Mouse (Mus musculus): ENCODE measurements around the gene Ces2c. TPM values are rescaled to one million over a fixed set of nuclear protein-coding genes. Genes with fewer than 3 reads are reported as not detected.

The Ces2c gene
- total and polyA plus RNA-seq, 3 experiments = 6.2 to 67.4 (median 15.6) TPM

DNA sequence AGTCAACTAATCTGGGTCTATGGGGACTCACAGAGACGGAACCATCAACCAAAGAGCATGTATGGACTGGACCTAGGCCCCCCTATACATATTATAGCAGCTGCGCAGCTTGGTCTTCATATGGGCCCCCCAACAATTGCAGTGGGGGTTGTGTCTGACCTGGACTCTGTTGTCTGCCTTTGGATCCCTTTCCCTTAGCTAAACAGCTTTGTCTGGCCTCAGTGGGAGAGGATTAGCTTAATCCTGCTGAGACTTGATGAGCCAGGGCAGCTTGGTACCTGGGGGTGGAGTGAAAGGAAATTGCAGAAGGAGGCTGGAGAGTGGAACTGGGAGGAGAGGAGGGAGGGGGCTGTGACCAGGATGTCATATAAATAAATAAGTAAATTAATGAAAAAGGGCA is 40.7 kb upstream of the Ces2c start:
- H3K4me2 ChIP-seq (ENCODE audit: insufficient read depth, low read depth, poor library complexity, severe bottlenecking) = no peak overlapping the region
- no peak overlapping the region for H3K4me3 ChIP-seq (replicated peaks in 1 of 3; ENCODE audit: low read depth in 2 of 3, low read length in 2 of 3, poor library complexity in 1 of 3)
- H3K27me3 ChIP-seq (replicated peaks) = no peaks in the 10 kb centered on the region
- H3K27ac ChIP-seq (ENCODE audit: insufficient read depth, low read depth) = no peak overlapping the region
- H3K9me3 ChIP-seq (replicated peaks; ENCODE audit: low read length) = no peaks in the 10 kb centered on the region
- no peak overlapping the region for H3K9ac ChIP-seq (ENCODE audit: insufficient read depth, low read depth)
- no peaks in the 10 kb centered on the region for H3K79me2 ChIP-seq (replicated peaks; ENCODE audit: control insufficient read depth, extremely low read depth, insufficient read depth, poor library complexity, severe bottlenecking)
- in situ Hi-C loops (cut with MboI; ENCODE audit: low pct_ligation_motif_present, low pct_unique_long_range_greater_than_20kb, low sequenced_read_pairs) (no loop called here), dilution Hi-C loops (cut with MboI; ENCODE audit: extremely low pct_ligation_motif_present, extremely low pct_unique_long_range_greater_than_20kb, low sequenced_read_pairs) (no loop called here)
- TF ChIP-seq EP300 (IDR thresholded peaks at IDR 0.05; ENCODE audit: low read length) (no peak), HCFC1 (IDR thresholded peaks at IDR 0.05; ENCODE audit: low read depth, low read length) (no peak), SIN3A (IDR thresholded peaks at IDR 0.05; ENCODE audit: low read length) (no peak), KAT2A (IDR thresholded peaks at IDR 0.05; ENCODE audit: insufficient replicate concordance, low read length) (no peak), POLR2AphosphoS2 (IDR thresholded peaks at IDR 0.05; ENCODE audit: low read depth, low read length) (no peak), RAD21 (IDR thresholded peaks at IDR 0.05; ENCODE audit: low read depth, low read length) (no peak)
- no peak for DNase-seq (ENCODE audit: extremely low read depth)
- peaks cover 0 to 11% of the 10 kb centered on the region in 2 experiments; a peak in 2 of 4 replicates for H3K4me1 ChIP-seq (ENCODE audit: control insufficient read depth in 1 of 2, insufficient read depth in 2 of 2)
- no peaks in the 10 kb centered on the region for H3K36me3 ChIP-seq (replicated peaks in 1 of 2; ENCODE audit: control insufficient read depth in 1 of 2, insufficient read depth in 1 of 2, low read length in 1 of 2)

DNA sequence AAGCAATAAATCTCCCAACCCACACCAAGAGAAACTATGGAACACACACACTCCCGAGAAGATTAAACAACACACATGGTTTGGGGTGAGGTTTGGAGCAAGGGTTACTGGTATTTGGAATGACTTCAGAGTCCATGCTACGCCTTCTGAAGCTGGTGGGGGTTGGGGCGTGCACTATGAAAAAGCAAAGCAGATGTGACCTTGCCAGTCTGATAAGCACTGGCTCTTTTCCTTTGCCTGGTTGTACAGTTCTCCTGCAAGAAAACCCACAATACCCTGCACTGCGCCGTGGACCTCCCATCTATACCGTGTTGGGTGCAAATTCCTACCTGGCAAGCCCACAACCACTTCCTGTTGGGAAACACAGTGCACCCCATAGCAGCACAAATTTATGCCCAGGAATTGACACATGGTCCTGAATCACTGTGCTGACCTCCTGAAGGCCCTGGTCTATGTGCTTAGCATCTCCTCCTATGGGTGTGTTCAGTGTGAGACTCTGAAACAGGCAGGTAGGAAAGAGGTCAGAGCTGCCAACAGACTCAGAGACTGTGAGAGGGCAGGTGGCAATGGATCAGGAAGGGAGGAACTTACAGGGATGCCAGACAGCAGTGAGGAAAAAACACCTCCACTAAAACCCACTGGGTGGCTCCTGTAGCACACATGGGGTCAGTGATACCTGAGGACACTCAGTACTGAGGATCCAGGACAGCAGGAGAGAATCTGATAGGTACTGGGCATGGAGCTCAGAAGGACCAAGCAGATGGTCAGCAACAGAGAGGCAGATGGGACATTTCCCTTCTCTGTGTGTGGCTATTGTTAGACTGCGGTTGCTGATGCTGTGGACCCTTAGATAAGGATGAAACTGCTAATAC is 38.1 kb upstream of the Ces2c start:
- Histone ChIP-seq H3K4me1 (ENCODE audit: control insufficient read depth in 1 of 2, insufficient read depth in 2 of 2) (peaks cover 0 to 11% of the 10 kb centered on the region in 2 experiments; a peak in 2 of 4 replicates), H3K27me3 (replicated peaks) (no peaks in the 10 kb centered on the region), H3K9me3 (replicated peaks; ENCODE audit: low read length) (no peaks in the 10 kb centered on the region), H3K36me3 (replicated peaks in 1 of 2; ENCODE audit: control insufficient read depth in 1 of 2, insufficient read depth in 1 of 2, low read length in 1 of 2) (no peaks in the 10 kb centered on the region), H3K4me3 (replicated peaks in 1 of 3; ENCODE audit: low read depth in 2 of 3, low read length in 2 of 3, poor library complexity in 1 of 3) (no peak overlapping the region), H3K27ac (ENCODE audit: insufficient read depth, low read depth) (no peak overlapping the region), H3K9ac (ENCODE audit: insufficient read depth, low read depth) (no peak overlapping the region), H3K4me2 (ENCODE audit: insufficient read depth, low read depth, poor library complexity, severe bottlenecking) (no peak overlapping the region), H3K79me2 (replicated peaks; ENCODE audit: control insufficient read depth, extremely low read depth, insufficient read depth, poor library complexity, severe bottlenecking) (no peaks in the 10 kb centered on the region)
- no peak for DNase-seq (ENCODE audit: extremely low read depth)
- TF ChIP-seq SIN3A (IDR thresholded peaks at IDR 0.05; ENCODE audit: low read length) (no peak), RAD21 (IDR thresholded peaks at IDR 0.05; ENCODE audit: low read depth, low read length) (no peak), MAZ (IDR thresholded peaks at IDR 0.05; ENCODE audit: low read depth, low read length) (no peak), RCOR1 (conservative IDR thresholded peaks at IDR 0.05; ENCODE audit: low read depth, low read length) (no peak)
- dilution Hi-C loops (cut with MboI; ENCODE audit: extremely low pct_ligation_motif_present, extremely low pct_unique_long_range_greater_than_20kb, low sequenced_read_pairs) (no loop called here), in situ Hi-C loops (cut with MboI; ENCODE audit: low pct_ligation_motif_present, low pct_unique_long_range_greater_than_20kb, low sequenced_read_pairs) (no loop called here)

DNA sequence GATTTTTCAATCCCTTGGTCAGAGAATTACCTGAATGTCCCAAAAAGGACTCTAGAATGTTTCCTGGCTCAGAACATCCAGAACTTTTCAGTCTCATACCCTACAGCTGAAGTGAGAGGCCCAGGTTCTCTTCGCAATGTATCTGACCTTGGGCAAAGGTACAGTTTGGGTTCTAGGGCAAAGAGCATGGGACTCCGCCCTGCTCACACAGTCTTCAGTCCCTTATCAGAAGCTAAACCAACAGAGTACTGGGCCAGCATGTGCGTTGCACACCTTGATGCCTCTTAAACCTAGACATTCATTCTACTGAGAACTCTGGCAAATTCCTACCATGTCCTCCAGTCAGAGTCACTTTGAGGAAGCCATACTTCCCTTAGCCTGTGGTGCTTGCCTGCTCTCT is 37.4 kb upstream of the Ces2c start:
- DNase-seq (ENCODE audit: extremely low read depth) = no peak
- no peaks in the 10 kb centered on the region for H3K9me3 ChIP-seq (replicated peaks; ENCODE audit: low read length)
- H3K27ac ChIP-seq (ENCODE audit: insufficient read depth, low read depth) = no peak overlapping the region
- H3K4me2 ChIP-seq (ENCODE audit: insufficient read depth, low read depth, poor library complexity, severe bottlenecking) = no peak overlapping the region
- no peaks in the 10 kb centered on the region for H3K27me3 ChIP-seq (replicated peaks)
- peaks cover 0 to 11% of the 10 kb centered on the region in 2 experiments; a peak in 2 of 4 replicates for H3K4me1 ChIP-seq (ENCODE audit: control insufficient read depth in 1 of 2, insufficient read depth in 2 of 2)
- H3K4me3 ChIP-seq (replicated peaks in 1 of 3; ENCODE audit: low read depth in 2 of 3, low read length in 2 of 3, poor library complexity in 1 of 3) = no peak overlapping the region
- no peaks in the 10 kb centered on the region for H3K36me3 ChIP-seq (replicated peaks in 1 of 2; ENCODE audit: control insufficient read depth in 1 of 2, insufficient read depth in 1 of 2, low read length in 1 of 2)
- no peak for TF ChIP-seq MAFK (IDR thresholded peaks at IDR 0.05; ENCODE audit: insufficient replicate concordance, low read length)
- TF ChIP-seq CHD2 (IDR thresholded peaks at IDR 0.05; ENCODE audit: low read length) = no peak
- no peak for TF ChIP-seq USF1 (IDR thresholded peaks at IDR 0.05; ENCODE audit: low read depth, low read length)
- TF ChIP-seq MXI1 (IDR thresholded peaks at IDR 0.05; ENCODE audit: low read depth, low read length) = no peak
- TF ChIP-seq BHLHE40 (IDR thresholded peaks at IDR 0.05; ENCODE audit: low read depth, low read length) = no peak
- TF ChIP-seq POLR2A (IDR thresholded peaks at IDR 0.05; ENCODE audit: low read depth, low read length) = no peak
- no peak for TF ChIP-seq KAT2A (IDR thresholded peaks at IDR 0.05; ENCODE audit: insufficient replicate concordance, low read length)
- TF ChIP-seq SIN3A (IDR thresholded peaks at IDR 0.05; ENCODE audit: low read length) = no peak
- TF ChIP-seq NELFE (IDR thresholded peaks at IDR 0.05; ENCODE audit: low read depth, low read length) = no peak
- TF ChIP-seq GABPA (IDR thresholded peaks at IDR 0.05; ENCODE audit: insufficient replicate concordance, low read depth, low read length) = no peak
- dilution Hi-C loops (cut with MboI; ENCODE audit: extremely low pct_ligation_motif_present, extremely low pct_unique_long_range_greater_than_20kb, low sequenced_read_pairs) = no loop called here
- no peak overlapping the region for H3K9ac ChIP-seq (ENCODE audit: insufficient read depth, low read depth)
- H3K79me2 ChIP-seq (replicated peaks; ENCODE audit: control insufficient read depth, extremely low read depth, insufficient read depth, poor library complexity, severe bottlenecking) = no peaks in the 10 kb centered on the region
- in situ Hi-C loops (cut with MboI; ENCODE audit: low pct_ligation_motif_present, low pct_unique_long_range_greater_than_20kb, low sequenced_read_pairs) = no loop called here
